Mouse (Mus musculus): ENCODE measurements around the gene Gm49380. TPM values are rescaled to one million over a fixed set of nuclear protein-coding genes. Genes with fewer than 3 reads are reported as not detected.
A peak's percentile ranks its signal among the peaks of the same experiment; 100 is the strongest.

Gene Gm49380
- total RNA-seq, 2 experiments from 2014 or later: 0.11 TPM; not detected in 1

GRCm38 (mm10) chr9:44065177-44065576 lies 48.1 kb downstream of the Gm49380 start:
- intact Hi-C loops (cut with DNase I): loop anchor here (2.0 kb wide), 1 partner anchor 80 kb away; no protein-coding TSS in a partner anchor
- no peak for DNase-seq (ENCODE audit: low spot score)

DNA sequence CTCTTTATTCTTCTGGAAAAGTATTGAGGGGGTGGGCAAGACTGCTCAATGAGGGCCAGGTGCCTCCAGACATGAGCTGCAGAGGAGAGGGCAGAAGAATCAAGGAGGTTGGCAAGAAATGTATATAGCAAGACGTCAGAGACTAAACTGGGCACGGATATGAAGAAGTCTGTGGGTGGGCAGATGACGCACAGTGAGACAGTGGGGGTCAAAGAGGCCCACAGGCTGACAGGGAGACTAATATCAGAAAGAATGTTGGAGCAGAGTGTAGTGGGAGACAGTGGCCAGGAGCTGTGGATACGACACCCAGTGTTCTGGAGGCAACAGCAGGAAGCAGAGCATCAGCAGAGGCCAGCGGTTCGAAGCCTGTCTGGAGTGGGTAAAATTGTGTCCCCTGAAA lies 54.7 kb downstream of the Gm49380 start:
- DNase-seq (ENCODE audit: low spot score): no peak
- intact Hi-C loops (cut with DNase I): no loop called here

GRCm38 (mm10) chr9:44053936-44054335 lies 59.4 kb downstream of the Gm49380 start:
- intact Hi-C loops (cut with DNase I): no loop called here
- DNase-seq (ENCODE audit: low spot score): no peak

DNA sequence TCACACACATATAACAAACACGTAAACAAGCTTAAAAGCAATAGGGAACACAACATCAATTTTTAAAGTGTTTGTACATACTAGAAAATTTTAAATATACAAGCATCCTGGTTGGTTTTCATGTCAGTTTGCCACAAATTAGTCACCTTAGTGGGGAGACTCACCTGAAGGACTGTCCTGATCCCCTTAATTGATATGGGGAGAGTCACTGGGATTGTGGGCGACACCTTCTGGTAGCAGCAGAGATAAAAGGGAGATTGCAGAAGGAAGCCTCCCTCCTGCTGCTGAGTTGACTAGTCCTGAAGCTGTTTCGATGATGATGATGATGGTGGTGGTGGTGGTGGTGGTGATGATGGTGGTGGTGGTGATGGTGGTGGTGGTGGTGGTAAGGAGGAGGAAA lies 60.4 kb downstream of the Gm49380 start:
- DNase-seq (ENCODE audit: low spot score): no peak
- intact Hi-C loops (cut with DNase I): no loop called here

GRCm38 (mm10) chr9:44049381-44050165 lies 63.7 kb downstream of the Gm49380 start:
- intact Hi-C loops (cut with DNase I): no loop called here
- DNase-seq (ENCODE audit: low spot score): no peak

DNA sequence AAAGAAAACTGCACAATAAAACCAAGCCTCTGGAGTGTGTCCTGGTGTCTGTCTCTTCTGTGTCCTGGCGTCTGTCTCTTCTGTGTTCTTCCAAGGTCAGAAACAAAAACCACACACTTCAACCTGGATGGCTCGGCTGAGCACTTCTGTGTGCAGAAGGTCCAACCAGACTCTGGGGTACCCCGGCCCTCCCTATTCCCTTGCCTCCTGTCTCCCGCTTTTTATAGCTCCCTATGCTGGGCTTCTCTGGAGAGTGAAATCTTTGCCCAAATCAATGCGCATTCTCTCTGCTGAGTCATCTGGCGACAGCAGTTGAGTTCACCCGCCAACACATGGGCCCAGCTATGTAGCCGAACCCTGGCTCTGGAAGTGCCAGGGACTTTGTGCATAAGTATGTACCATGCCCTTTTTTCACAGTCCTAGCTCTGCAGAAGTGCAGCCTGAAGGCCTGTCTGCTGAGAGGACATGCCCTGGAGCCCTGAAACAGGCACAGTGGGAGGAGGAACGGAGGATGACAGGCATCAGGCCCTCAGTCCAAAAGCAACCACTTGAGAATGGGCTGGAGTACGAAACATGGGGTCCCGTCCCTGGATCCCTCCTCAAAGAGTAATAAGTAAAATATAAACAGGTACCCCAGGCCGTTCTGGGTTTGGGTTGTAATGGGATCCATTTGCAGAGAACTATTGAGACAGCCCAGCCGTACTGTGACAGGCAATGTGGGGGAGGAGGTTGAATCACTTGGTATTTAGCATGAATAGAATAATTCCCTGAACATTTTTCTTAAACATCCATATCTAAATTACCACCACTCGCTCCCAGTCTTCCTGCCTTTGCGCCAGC lies 64.5 kb downstream of the Gm49380 start:
- no peak for DNase-seq (ENCODE audit: low spot score)
- intact Hi-C loops (cut with DNase I): no loop called here

DNA sequence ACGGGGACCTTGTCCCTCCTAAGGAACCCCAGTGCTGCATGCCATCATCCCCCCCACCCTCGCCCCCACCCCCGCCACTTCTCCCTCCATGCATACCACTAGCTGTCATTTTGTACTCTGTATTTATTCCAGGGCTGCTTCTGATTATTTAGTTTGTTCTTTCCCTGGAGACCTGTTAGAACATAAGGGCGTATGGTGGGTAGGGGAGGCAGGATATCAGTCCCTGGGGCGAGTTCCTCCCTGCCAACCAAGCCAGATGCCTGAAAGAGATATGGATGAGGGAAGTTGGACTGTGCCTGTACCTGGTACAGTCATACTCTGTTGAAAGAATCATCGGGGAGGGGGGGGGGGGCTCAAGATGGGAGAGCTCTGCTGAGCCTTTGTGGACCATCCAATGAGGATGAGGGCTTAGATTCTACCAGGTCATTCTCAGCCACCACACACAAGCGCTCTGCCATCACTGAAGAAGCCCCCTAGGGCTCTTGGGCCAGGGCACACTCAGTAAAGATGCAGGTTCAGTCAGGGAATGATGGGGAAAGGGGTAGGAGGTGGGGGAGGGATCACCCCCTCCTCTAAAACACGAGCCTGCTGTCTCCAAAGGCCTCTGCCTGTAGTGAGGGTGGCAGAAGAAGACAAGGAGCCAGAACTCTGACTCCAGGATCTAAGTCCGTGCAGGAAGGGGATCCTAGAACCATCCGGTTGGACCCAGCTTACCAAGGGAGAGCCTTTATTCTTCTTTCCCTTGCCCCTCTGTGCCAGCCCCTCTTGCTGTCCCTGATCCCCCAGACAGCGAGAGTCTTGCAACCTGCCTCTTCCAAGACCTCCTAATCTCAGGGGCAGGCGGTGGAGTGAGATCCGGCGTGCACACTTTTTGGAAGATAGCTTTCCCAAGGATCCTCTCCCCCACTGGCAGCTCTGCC lies 65.5 kb downstream of the Gm49380 start:
- intact Hi-C loops (cut with DNase I): no loop called here
- no peak for DNase-seq (ENCODE audit: low spot score)

- DNase-seq (ENCODE audit: low spot score): no peak
- intact Hi-C loops (cut with DNase I): no loop called here
These were observed 66.2 kb downstream of the Gm49380 start for GRCm38 (mm10) chr9:44047071-44047470.

DNA sequence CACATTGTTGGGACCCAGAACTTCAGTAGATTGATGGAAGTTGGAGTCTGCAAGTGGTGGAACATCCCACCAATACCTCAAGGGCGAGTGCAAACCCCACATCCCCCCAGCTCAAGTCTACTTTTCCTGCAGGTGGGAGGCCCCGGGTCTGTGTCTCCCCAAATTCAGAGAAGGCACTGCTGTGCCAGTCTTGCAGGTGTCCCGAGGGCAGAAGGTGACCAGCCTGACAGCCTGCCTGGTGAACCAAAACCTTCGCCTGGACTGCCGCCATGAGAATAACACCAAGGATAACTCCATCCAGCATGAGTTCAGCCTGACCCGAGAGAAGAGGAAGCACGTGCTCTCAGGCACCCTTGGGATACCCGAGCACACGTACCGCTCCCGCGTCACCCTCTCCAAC lies 66.9 kb downstream of the Gm49380 start:
- no peak for DNase-seq (ENCODE audit: low spot score)
- intact Hi-C loops (cut with DNase I): no loop called here

DNA sequence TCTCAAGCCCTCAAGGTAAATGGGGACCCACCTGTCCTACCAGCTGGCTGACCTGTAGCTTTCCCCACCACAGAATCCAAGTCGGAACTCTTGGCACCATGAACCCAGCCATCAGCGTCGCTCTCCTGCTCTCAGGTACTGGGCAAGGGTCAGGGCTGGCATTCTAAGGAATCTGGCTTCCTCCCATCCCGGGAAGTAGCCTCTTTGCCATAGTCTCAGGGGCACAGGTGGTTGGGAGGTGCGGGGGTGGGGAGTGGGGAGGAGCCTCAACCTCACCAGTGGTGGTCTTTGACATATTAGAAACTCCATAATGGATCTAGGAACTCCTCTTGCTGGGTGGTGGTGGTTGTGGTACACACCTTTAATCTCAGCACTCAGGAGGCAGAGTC lies 67.4 kb downstream of the Gm49380 start:
- no peak for DNase-seq (ENCODE audit: low spot score)

GRCm38 (mm10) chr9:44045158-44045883 lies 68.0 kb downstream of the Gm49380 start:
- intact Hi-C loops (cut with DNase I): no loop called here
- no peak for DNase-seq (ENCODE audit: low spot score)

More for the DNA sequence above, 67.4 kb downstream of the Gm49380 start:
- intact Hi-C loops (cut with DNase I): no loop called here

- intact Hi-C loops (cut with DNase I): no loop called here
- no peak for DNase-seq (ENCODE audit: low spot score)
These were observed 68.7 kb downstream of the Gm49380 start for GRCm38 (mm10) chr9:44044426-44045157.

DNA sequence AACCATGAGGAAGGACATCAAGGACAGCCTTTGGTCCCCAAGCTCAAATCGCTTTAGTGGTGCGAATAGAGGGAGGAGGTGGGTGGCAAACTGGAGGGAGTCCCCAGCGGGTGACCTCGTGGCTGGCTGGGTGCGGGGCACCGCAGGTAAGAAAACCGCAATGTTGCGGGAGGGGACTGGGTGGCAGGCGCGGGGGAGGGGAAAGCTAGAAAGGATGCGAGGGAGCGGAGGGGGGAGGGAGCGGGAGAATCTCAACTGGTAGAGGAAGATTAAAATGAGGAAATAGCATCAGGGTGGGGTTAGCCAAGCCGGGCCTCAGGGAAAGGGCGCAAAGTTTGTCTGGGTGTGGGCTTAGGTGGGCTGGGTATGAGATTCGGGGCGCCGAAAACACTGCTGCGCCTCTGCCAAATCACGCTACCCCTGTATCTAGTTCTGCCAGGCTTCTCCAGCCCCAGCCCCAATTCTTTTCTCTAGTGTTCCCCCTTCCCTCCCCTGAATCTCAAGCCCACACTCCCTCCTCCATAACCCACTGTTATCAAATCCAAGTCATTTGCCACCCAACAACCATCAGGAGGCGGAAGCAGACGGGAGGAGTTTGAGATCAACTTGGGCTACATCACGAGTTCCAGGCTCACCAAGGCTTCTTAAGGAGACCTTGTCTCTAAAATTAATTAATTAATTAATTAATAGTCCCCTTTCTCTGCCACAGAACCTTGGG lies 69.4 kb downstream of the Gm49380 start:
- intact Hi-C loops (cut with DNase I): no loop called here
- DNase-seq (ENCODE audit: low spot score): no peak

GRCm38 (mm10) chr9:44042836-44043707 lies 70.2 kb downstream of the Gm49380 start, which contains the start of gene Thy1:
TSS of gene Thy1 (plus strand) at chr9:44043384.
- peak; percentile 34 for DNase-seq (ENCODE audit: low spot score)
- intact Hi-C loops (cut with DNase I): no loop called here

DNA sequence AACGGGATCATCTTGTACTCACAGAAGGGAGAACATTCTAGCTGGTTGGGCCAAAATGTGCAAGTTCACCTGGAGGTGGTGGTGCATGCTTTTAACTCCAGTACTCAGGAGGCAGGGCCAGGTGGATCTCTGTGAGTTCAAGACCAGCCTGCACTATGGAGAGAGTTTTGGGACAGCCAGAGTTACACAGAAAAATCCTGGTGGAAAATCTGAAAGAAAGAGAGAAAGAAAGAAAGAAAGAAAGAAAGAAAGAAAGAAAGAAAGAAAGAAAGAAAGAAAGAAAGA lies 71.0 kb downstream of the Gm49380 start:
- intact Hi-C loops (cut with DNase I): no loop called here
- DNase-seq (ENCODE audit: low spot score): no peak

GRCm38 (mm10) chr9:44041511-44042395 lies 71.5 kb downstream of the Gm49380 start:
- DNase-seq (ENCODE audit: low spot score): no peak
- intact Hi-C loops (cut with DNase I): no loop called here

All from heart, postnatal 25 days (tissue).